Mouse (Mus musculus): ENCODE results near the gene Med8. TPM values are rescaled to one million over a fixed set of nuclear protein-coding genes. Genes with fewer than 3 reads are reported as not detected.

Gene Med8
- polyA plus RNA-seq, 1 experiment = 77.2 TPM

- Histone ChIP-seq H3K4me3 (ENCODE audit: insufficient read depth, poor library complexity, severe bottlenecking) (peak within 1 kb of the TSS; percentile 83), H3K79me2 (ENCODE audit: control insufficient read depth, insufficient read depth) (peaks cover 48% of the 10 kb centered on the region), H3K79me3 (ENCODE audit: low read depth) (peaks cover 29% of the 10 kb centered on the region), H3K27me3 (ENCODE audit: control insufficient read depth, insufficient read depth, insufficient read length) (no peaks in the 10 kb centered on the region), H3ac (ENCODE audit: control insufficient read depth, insufficient read length, low read depth) (peak within 1 kb of the TSS; percentile 88), H3K36me3 (ENCODE audit: control insufficient read depth, insufficient read depth) (peaks cover 42% of the 10 kb centered on the region)
- peak; percentile 89 for TF ChIP-seq MAX (IDR thresholded peaks at IDR 0.05)
- no peak for TF ChIP-seq FOSL1 (IDR thresholded peaks at IDR 0.05; ENCODE audit: insufficient read depth, low read length, poor library complexity, severe bottlenecking)
- TF ChIP-seq MYOD1 (IDR thresholded peaks at IDR 0.05; ENCODE audit: control insufficient read depth, insufficient read length, low read depth) = no peak
- no peak for TF ChIP-seq USF1 (IDR thresholded peaks at IDR 0.05; ENCODE audit: low read depth)
These were observed 27.9 kb downstream of the Med8 start, which contains the start of gene Cdc20 for GRCm38 (mm10) chr4:118436820-118437603. Gene Cdc20 (minus strand): TSS chr4:118437352.

GRCm38 (mm10) chr4:118437829-118438253 is 28.7 kb downstream of the Med8 start:
- Histone ChIP-seq H3K4me3 (ENCODE audit: insufficient read depth, poor library complexity, severe bottlenecking) (peak overlapping the region; percentile 83), H3ac (ENCODE audit: control insufficient read depth, insufficient read length, low read depth) (peak overlapping the region; percentile 67), H3K36me3 (ENCODE audit: control insufficient read depth, insufficient read depth) (peaks cover 34% of the 10 kb centered on the region), H3K27me3 (ENCODE audit: control insufficient read depth, insufficient read depth, insufficient read length) (peaks cover 4% of the 10 kb centered on the region), H3K79me3 (ENCODE audit: low read depth) (peaks cover 29% of the 10 kb centered on the region), H3K79me2 (ENCODE audit: control insufficient read depth, insufficient read depth) (peaks cover 43% of the 10 kb centered on the region)
- TF ChIP-seq CTCF (IDR thresholded peaks at IDR 0.05; ENCODE audit: control insufficient read depth, insufficient read depth, insufficient read length) (no peak), MAX (IDR thresholded peaks at IDR 0.05) (no peak), CEBPB (IDR thresholded peaks at IDR 0.05; ENCODE audit: low read depth) (no peak), USF1 (IDR thresholded peaks at IDR 0.05; ENCODE audit: low read depth) (no peak), MYOD1 (IDR thresholded peaks at IDR 0.05; ENCODE audit: control insufficient read depth, insufficient read length, low read depth) (no peak), FOSL1 (IDR thresholded peaks at IDR 0.05; ENCODE audit: insufficient read depth, low read length, poor library complexity, severe bottlenecking) (no peak), MYOG (IDR thresholded peaks at IDR 0.05; ENCODE audit: control insufficient read depth, extremely low read depth, insufficient read length) (no peak)

- Histone ChIP-seq H3ac (ENCODE audit: control insufficient read depth, insufficient read length, low read depth) (no peak overlapping the region), H3K4me3 (ENCODE audit: insufficient read depth, poor library complexity, severe bottlenecking) (no peak overlapping the region), H3K27me3 (ENCODE audit: control insufficient read depth, insufficient read depth, insufficient read length) (peaks cover 32% of the 10 kb centered on the region), H3K79me3 (ENCODE audit: low read depth) (no peaks in the 10 kb centered on the region), H3K79me2 (ENCODE audit: control insufficient read depth, insufficient read depth) (no peaks in the 10 kb centered on the region), H3K36me3 (ENCODE audit: control insufficient read depth, insufficient read depth) (no peaks in the 10 kb centered on the region)
- TF ChIP-seq FOSL1 (IDR thresholded peaks at IDR 0.05; ENCODE audit: insufficient read depth, low read length, poor library complexity, severe bottlenecking) (no peak), MYOG (IDR thresholded peaks at IDR 0.05; ENCODE audit: control insufficient read depth, extremely low read depth, insufficient read length) (no peak)
These were observed 36.0 kb downstream of the Med8 start for GRCm38 (mm10) chr4:118445088-118445487.

- Histone ChIP-seq H3K79me3 (ENCODE audit: low read depth) (no peaks in the 10 kb centered on the region), H3K36me3 (ENCODE audit: control insufficient read depth, insufficient read depth) (no peaks in the 10 kb centered on the region), H3K4me3 (ENCODE audit: insufficient read depth, poor library complexity, severe bottlenecking) (no peak overlapping the region), H3K27me3 (ENCODE audit: control insufficient read depth, insufficient read depth, insufficient read length) (peaks cover 38% of the 10 kb centered on the region), H3ac (ENCODE audit: control insufficient read depth, insufficient read length, low read depth) (no peak overlapping the region), H3K79me2 (ENCODE audit: control insufficient read depth, insufficient read depth) (no peaks in the 10 kb centered on the region)
- no peak for TF ChIP-seq MYOG (IDR thresholded peaks at IDR 0.05; ENCODE audit: control insufficient read depth, extremely low read depth, insufficient read length)
- TF ChIP-seq CTCF (IDR thresholded peaks at IDR 0.05; ENCODE audit: control insufficient read depth, insufficient read depth, insufficient read length) = no peak
- no peak for TF ChIP-seq USF1 (IDR thresholded peaks at IDR 0.05; ENCODE audit: low read depth)
- TF ChIP-seq MAX (IDR thresholded peaks at IDR 0.05) = no peak
- TF ChIP-seq MYOD1 (IDR thresholded peaks at IDR 0.05; ENCODE audit: control insufficient read depth, insufficient read length, low read depth) = no peak
- no peak for TF ChIP-seq CEBPB (IDR thresholded peaks at IDR 0.05; ENCODE audit: low read depth)
- no peak for TF ChIP-seq FOSL1 (IDR thresholded peaks at IDR 0.05; ENCODE audit: insufficient read depth, low read length, poor library complexity, severe bottlenecking)
These were observed 36.8 kb downstream of the Med8 start for GRCm38 (mm10) chr4:118445781-118446414.

- H3K4me3 ChIP-seq (ENCODE audit: insufficient read depth, poor library complexity, severe bottlenecking) = no peak overlapping the region
- no peak overlapping the region for H3ac ChIP-seq (ENCODE audit: control insufficient read depth, insufficient read length, low read depth)
- H3K79me3 ChIP-seq (ENCODE audit: low read depth) = no peaks in the 10 kb centered on the region
- TF ChIP-seq MYOG (IDR thresholded peaks at IDR 0.05; ENCODE audit: control insufficient read depth, extremely low read depth, insufficient read length) (no peak), MAX (IDR thresholded peaks at IDR 0.05) (no peak), MYOD1 (IDR thresholded peaks at IDR 0.05; ENCODE audit: control insufficient read depth, insufficient read length, low read depth) (no peak), FOSL1 (IDR thresholded peaks at IDR 0.05; ENCODE audit: insufficient read depth, low read length, poor library complexity, severe bottlenecking) (no peak), CTCF (IDR thresholded peaks at IDR 0.05; ENCODE audit: control insufficient read depth, insufficient read depth, insufficient read length) (no peak), CEBPB (IDR thresholded peaks at IDR 0.05; ENCODE audit: low read depth) (no peak), USF1 (IDR thresholded peaks at IDR 0.05; ENCODE audit: low read depth) (no peak)
- H3K36me3 ChIP-seq (ENCODE audit: control insufficient read depth, insufficient read depth) = no peaks in the 10 kb centered on the region
- H3K79me2 ChIP-seq (ENCODE audit: control insufficient read depth, insufficient read depth) = no peaks in the 10 kb centered on the region
- H3K27me3 ChIP-seq (ENCODE audit: control insufficient read depth, insufficient read depth, insufficient read length) = peaks cover 40% of the 10 kb centered on the region
These were observed 37.4 kb downstream of the Med8 start for GRCm38 (mm10) chr4:118446415-118447153.
